Mouse (Mus musculus) regulatory T cell (primary cell): ENCODE data around the gene Scaf1.

ENCODE experiments used
- in situ Hi-C: fragments of 300-600 bp; cut with MboI, MseI; formaldehyde crosslinking; loops from one replicate; pipeline ENCODE4 v1.15.1; 2025; ENCODE audit warnings: high pct_unique_total_duplicates

Scaf1 gene

GRCm38 (mm10) chr7:45015957-45016612 lies at the start of gene Scaf1:
TSS of gene Scaf1 (minus strand) at chr7:45016363.
- in situ Hi-C loops: no loop called here

- in situ Hi-C loops: no loop called here
Measured at GRCm38 (mm10) chr7:45062239-45062835, 46.2 kb upstream of the Scaf1 start, which contains the start of the genes Nosip and Prrg2. TSS of gene Nosip (plus strand) at chr7:45062429. TSS of gene Prrg2 (minus strand) at chr7:45062677.

- in situ Hi-C loops: no loop called here
Measured at GRCm38 (mm10) chr7:45061532-45062075, 45.4 kb upstream of the Scaf1 start.

GRCm38 (mm10) chr7:45060632-45061122 lies 44.5 kb upstream of the Scaf1 start:
- in situ Hi-C loops: no loop called here

DNA sequence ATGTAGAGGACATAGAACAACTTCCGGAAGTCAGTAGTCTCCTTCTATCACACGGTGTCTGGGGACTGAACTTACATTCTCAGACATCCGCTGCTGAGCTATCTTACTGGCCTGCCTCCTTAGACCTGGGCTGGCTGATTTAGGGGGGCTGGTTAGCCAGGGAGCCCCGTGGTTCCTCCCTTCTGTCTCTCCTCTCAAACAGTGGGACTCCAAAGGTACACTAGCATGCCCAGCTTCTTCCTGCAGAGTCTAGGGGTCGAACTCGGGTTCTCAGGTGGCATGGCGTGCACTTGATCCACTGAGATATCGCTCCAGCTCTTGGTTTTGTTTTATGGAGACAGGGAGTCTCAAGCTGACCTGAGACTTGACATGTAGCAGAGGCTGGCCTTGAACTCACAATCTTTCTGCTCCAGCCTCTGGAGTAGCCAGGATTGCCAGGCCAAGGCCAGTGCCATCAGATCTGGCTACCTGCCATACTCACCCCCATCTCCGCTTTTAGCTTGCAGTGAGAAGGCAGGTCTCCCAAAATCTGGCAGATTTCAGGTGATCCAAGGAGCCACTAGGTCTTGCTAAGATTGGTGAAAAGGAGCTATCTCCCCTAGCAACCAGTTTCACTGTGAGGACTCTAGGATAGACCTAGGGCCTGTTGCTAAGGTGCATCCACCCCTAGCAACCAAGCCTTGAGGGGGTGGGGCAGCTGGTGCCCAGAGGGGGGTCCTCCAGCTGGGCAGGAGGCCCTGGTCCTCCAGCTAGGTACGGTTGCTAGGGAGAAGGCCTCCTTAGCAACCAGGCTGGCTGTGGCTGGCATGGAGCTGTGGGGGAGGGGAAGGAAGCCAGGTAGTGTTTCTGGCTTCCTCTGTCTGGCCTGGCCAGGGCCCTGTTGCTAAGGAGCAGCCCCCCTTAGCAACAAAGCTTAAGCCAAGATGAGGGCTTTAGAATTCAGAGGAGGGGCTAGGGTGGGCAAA lies 42.7 kb upstream of the Scaf1 start:
- in situ Hi-C loops: no loop called here

- in situ Hi-C loops: no loop called here
Measured at GRCm38 (mm10) chr7:45056972-45057348, 40.8 kb upstream of the Scaf1 start.

GRCm38 (mm10) chr7:45056329-45056971 lies 40.3 kb upstream of the Scaf1 start:
- in situ Hi-C loops: no loop called here

- in situ Hi-C loops: no loop called here
Measured at GRCm38 (mm10) chr7:45053931-45054510, 37.9 kb upstream of the Scaf1 start.

DNA sequence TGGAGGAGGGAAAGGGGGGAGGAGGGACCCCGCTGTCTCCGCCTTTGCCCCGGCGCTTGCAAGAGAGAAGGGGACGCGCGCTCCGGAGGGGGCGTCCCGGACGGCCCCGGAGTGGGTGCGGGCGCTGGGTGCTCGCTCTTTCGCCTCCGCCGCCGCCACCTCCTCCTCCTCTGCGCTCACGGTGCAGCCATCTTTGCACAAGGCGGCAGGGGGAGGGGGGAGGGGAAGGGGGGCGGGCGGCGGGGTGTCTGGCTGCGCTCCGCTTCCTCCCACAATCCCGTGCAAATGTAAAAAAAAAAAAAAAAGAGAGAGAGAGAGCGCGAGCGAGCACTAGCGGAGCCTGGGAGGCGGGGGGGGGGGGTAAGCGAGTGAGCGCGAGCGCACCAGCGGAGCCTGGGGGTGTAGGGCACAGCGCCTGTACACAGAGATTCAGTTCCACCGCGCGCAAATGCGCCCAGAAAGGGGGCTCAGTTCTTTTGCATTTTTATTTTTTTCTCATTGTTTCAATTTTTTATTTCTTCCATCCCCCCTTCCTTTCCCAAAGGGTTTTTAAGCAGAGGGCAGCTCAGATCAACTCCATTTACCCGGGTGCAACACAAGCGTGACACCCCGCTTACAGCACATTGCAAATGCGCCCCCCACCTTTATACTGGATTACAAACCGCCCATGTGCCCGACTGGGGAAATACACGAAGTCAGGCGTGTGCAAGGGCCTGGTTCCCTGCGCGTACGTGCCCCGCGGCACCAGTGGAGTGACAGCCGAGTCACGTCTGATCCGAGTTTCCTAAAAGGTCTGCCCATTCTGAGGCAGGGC lies 37.2 kb upstream of the Scaf1 start:
- in situ Hi-C loops: no loop called here

DNA sequence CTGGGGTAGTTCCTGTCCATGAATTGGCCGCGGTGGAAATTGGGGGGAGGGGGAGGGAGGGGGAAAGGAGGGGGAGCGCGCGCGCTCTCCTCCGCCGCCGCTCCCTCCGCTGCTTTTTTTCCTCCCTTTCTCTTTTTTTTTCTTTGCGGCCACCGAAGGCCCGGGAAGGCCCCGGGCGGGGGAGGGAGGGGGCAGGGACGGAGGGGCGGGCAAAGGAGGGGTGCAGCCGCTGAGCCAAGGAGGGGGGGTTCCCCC lies 36.6 kb upstream of the Scaf1 start, which contains the start of gene Prr12:
TSS of gene Prr12 (minus strand) at position 20 of the 255 bp plus-strand sequence.
- in situ Hi-C loops: no loop called here

GRCm38 (mm10) chr7:45052181-45052861 lies 36.2 kb upstream of the Scaf1 start:
- in situ Hi-C loops: no loop called here

GRCm38 (mm10) chr7:45051601-45051974 lies 35.4 kb upstream of the Scaf1 start:
- in situ Hi-C loops: no loop called here

DNA sequence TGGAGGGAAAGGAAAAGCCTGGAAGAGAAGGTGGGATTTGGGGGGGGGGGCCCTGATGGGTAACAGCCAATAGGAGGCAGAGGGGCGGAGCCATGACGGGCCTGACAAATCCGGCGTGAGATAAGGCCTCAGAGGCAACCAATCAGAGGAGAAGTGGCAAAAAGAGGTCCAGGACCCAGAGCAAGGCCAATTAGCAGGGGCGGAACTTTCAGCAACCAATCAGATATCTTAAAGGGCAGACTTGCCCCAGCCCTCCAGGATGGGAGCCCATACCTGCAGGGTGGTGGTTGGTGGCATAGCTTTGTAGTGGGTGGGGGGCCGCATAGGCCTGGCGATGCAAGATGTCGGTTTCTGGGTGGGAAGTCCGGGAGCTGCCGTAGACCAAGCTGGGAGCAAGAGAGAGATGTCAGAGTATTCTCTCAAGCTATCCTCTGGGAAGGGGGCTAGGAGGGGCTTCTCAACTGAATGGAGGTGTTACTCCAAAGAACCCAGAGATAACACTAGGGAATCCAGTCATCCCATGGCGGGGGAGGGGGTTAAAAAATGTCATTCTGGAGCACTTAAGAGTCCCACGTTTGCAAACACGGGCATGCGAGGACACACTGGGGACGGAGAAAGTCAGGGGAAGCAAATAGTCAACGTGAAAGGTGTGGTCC lies 34.9 kb upstream of the Scaf1 start:
- in situ Hi-C loops: no loop called here

GRCm38 (mm10) chr7:45048923-45049657 lies 32.9 kb upstream of the Scaf1 start:
- in situ Hi-C loops: no loop called here

DNA sequence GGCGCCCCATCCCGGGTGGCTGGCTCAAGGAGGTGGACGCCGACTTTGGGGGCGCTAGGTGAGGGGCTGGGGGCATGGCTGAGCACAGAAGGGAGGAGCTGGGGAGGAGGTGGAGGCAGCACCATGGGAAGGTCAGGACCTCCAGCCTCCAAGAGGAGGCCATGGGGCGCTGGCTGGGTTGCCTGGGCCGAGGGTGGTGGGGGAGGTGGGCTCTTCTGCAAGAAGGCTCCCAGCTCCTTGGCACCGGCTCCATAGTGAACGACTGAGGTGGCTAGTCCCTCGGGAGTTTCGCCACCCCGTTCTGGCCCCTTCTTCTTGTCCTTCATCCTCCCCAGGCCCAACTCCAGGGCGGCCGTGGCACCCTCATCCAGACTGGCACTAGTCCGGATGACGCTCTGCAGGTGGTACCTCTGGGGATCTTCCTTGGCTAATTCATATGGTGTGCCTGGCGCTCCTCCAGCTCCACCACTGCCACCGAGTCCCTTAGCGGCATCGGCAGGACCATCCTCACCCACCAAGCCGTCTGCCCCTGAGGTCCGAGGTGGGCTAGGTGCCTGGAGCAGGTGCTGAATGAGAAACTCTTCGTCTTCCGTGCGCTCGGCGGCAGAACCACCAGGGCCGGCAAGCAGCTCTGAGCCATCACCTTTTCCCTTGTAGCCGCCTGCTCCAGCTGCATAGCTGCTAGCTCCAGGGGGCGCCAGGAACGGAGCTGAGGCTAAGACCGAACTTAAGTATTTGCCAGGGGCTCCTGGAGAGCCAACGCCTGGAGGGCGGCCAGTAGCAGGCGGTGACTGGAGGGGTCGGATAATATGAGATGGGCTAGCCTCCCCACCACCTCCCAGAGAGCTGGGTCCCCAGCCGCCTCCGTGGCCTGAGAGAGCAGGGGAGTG lies 32.1 kb upstream of the Scaf1 start:
- in situ Hi-C loops: no loop called here

DNA sequence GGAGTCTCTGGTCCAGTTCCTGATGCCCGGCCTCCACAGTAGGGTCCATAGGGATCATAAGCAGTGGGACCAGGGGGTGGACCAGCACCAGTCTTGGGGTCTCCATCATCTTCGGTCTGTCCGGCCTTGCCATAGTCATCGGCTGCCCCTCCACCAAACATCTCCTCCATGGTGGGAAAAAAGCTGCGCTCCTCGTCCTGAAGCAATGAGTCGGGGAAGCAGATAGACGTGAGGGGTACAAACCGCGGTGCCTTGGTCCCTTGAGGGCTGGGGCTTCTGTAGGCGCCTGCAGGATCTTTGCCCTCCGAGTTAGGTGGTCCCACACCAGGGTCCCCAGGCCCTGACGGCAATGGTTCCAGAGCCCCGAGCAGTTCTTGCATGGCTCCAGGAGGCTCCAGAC lies 31.3 kb upstream of the Scaf1 start:
- in situ Hi-C loops: no loop called here

DNA sequence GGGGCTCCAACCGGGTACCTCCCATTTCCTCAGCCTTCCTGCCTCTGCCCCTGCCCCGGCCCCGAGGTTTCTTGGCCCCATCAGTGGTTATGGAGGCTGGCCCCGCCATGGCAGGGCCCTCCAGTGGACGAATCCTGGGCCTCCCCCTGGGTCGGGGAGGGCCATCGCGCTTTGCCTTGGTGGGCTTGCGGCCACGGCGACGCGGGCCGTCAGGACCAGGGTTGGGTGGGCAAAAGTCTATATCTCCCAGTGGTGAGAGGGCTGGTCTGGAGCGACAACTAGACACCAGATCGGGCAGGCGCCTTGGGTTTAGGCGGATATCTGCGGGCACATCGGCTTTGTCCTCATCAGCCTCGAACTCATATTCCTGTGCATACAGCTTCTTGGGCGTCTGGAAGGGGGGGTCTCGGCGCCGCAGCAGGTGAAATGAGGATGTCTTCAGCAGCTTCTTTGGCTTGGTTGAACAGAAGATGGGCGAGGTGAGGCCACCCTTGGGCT lies 30.7 kb upstream of the Scaf1 start:
- in situ Hi-C loops: no loop called here
